Mouse (Mus musculus): Measurements from ENCODE around the gene Ccdc24.

DNA sequence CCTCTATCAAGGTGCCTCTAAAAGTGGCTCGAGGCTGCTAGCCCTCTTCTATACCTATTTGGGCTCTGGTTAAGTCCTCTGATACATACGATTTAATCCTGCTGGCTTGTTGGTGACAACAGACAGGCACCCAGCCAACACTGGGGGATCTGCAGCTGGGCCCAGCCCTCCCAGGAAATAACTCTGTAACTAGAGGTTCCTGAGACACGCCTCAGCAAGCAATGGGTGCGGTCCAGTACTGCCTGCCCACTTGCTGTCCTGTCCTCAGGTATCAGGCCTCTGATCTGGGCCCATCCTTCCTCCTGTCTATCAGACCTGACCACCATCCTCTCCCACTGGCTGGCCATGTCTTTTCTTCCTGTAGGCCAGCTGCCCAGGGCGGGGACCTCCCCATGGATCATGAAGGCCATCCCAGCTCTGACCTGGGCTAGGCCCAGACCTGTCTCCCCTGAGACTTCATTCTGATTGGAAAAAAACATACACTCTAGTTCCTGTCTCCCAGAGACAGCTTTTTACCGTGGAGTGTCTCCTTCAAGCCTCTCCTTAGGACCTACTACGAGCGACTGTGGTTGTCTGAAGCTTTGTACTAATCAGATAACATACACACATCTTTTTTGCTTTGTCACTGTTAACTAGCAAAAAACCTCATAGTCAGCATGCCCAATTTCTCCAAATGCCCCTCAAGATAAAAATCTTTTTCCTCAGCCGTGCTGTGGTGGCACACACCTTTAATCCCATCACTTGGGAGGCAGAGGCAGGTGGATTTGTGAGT is 40.3 kb downstream of the Ccdc24 start:
- TF ChIP-seq CTCF (IDR thresholded peaks at IDR 0.05; ENCODE audit: borderline replicate concordance, control insufficient read depth, extremely low read depth, insufficient read depth, low read length, poor library complexity) (no peak), POLR2A (IDR thresholded peaks at IDR 0.05; ENCODE audit: control insufficient read depth, extremely low read depth, insufficient read depth, low read length, poor library complexity) (no peak)

Data from thymus, adult 2 months (tissue).